In genomic region chr3:97888168-97888901, GRCm38 (mm10) we compare ENCODE assay signal across 8 mouse cellular contexts. TPM values are rescaled to one million over a fixed set of nuclear protein-coding genes. Genes with fewer than 3 reads are reported as not detected.
DNase-seq lines count a peak whose midpoint lies in the region; ATAC-seq lines count a peak whose summit lies in the region.

Pde4dip (minus strand) TSS chr3:97888707.

- peaks cover 18% of the 10 kb centered on the region for H3K27me3 ChIP-seq in hindbrain, embryonic 13.5 days
- H3K27me3 ChIP-seq in limb, embryonic 10.5 days (ENCODE audit: low read depth, poor library complexity, severe bottlenecking) = peaks cover 49% of the 10 kb centered on the region

- H3K4me1 ChIP-seq in hindbrain, embryonic 13.5 days (replicated peaks) = peaks cover 12% of the 10 kb centered on the region
- H3K4me1 ChIP-seq in limb, embryonic 10.5 days = peaks cover 13% of the 10 kb centered on the region

- H3K9me3 ChIP-seq in hindbrain, embryonic 13.5 days = no peaks in the 10 kb centered on the region
- H3K9me3 ChIP-seq in limb, embryonic 10.5 days (replicated peaks) = no peaks in the 10 kb centered on the region

- peak; percentile 6 for DNase-seq in ovary, postnatal 36 days (ENCODE audit: low spot score)
- no peak for DNase-seq in ovary, postnatal 10 days (ENCODE audit: low spot score)
- DNase-seq in cerebellum, adult 9-10 months = peak; percentile 91
- DNase-seq in frontal cortex, postnatal 14 days (ENCODE audit: low spot score in 2 of 2) = peak; percentile 58 to 59
- peak; percentile 58 for DNase-seq in limb, embryonic 10.5 days (ENCODE audit: low spot score)
- no peak for DNase-seq in urinary bladder, postnatal 25 days (ENCODE audit: low spot score)

- no peaks in the 10 kb centered on the region for H3K36me3 ChIP-seq in hindbrain, embryonic 13.5 days
- no peaks in the 10 kb centered on the region for H3K36me3 ChIP-seq in limb, embryonic 10.5 days

- peak; percentile 90 for ATAC-seq in hindbrain, embryonic 13.5 days (ENCODE audit: low FRiP score)
- no peak for ATAC-seq in neutrophil, adult 5-6 weeks (ENCODE audit: extremely low read depth, insufficient number of reproducible peaks, low FRiP score, poor library complexity, severe bottlenecking)

- peak within 1 kb of the TSS; percentile 63 for H3K4me2 ChIP-seq in hindbrain, embryonic 13.5 days

- H3K27ac ChIP-seq in hindbrain, embryonic 13.5 days = peak within 1 kb of the TSS; percentile 81
- peak within 1 kb of the TSS; percentile 37 for H3K27ac ChIP-seq in limb, embryonic 10.5 days

- WGBS in hindbrain, embryonic 13.5 days = 1% methylated on average over 44 of the region's 44 CpGs
- WGBS in limb, embryonic 10.5 days = 2% methylated on average over 44 of the region's 44 CpGs

- peak within 1 kb of the TSS; percentile 80 for H3K9ac ChIP-seq in hindbrain, embryonic 13.5 days

- peak within 1 kb of the TSS; percentile 56 for H3K4me3 ChIP-seq in hindbrain, embryonic 13.5 days
- peak within 1 kb of the TSS; percentile 57 for H3K4me3 ChIP-seq in limb, embryonic 10.5 days

RNA-seq across cellular contexts. Expression of gene Pde4dip, which starts in this region (rescaled TPM):
- polyA plus RNA-seq in hindbrain, embryonic 13.5 days (2015; fragmentation: Nextera tagmentation; extraction: Ambion mirVana) = 58.6 and 60.4 TPM in 2 replicates
- 15.6 and 22.8 TPM in 2 replicates for polyA plus RNA-seq in limb, embryonic 10.5 days (2016; fragmentation: Nextera tagmentation; extraction: Ambion mirVana)
- 16.8 and 18.7 TPM in 2 replicates for total RNA-seq in neutrophil, adult 5-6 weeks (2017)

Comparison
In these comparisons a context has a peak if more than half of its experiments do, and no peak if none do; other contexts are left out.
1. DNase-seq: peak in ovary, postnatal 36 days (single experiment), cerebellum, adult 9-10 months (single experiment), frontal cortex, postnatal 14 days (2 of 2) and limb, embryonic 10.5 days (single experiment); none in ovary, postnatal 10 days (single experiment) and urinary bladder, postnatal 25 days (single experiment).